Mouse (Mus musculus) heart, embryonic 12.5 days (tissue): ENCODE measurements around the gene Rasa2. TPM values are rescaled to one million over a fixed set of nuclear protein-coding genes. Genes with fewer than 3 reads are reported as not detected.

Source experiments
- ATAC-seq: fragments of 200-750 bp; cut with Nextera tagmentation; 2 replicates; pipeline ENCODE4 v1.8.0; 2017; ENCODE audit warnings: moderate TSS enrichment, moderate library complexity; ENCODE audit not compliant: insufficient number of reproducible peaks, low FRiP score
- H3K27ac ChIP-seq: fragments of 300-500 bp; sonication (generic); 2 replicates; pipeline ENCODE4 v1.5.1; 2016; ENCODE audit warnings: mild to moderate bottlenecking, moderate library complexity; ENCODE audit not compliant: poor library complexity, severe bottlenecking
- H3K27me3 ChIP-seq: fragments of 300-500 bp; sonication (generic); replicated peaks from 2 replicates; pipeline ENCODE4 v1.6.1; 2016; ENCODE audit warnings: mild to moderate bottlenecking, moderate library complexity
- H3K36me3 ChIP-seq: fragments of 300-500 bp; sonication (generic); 2 replicates; pipeline ENCODE4 v1.6.1; 2016; ENCODE audit warnings: mild to moderate bottlenecking, moderate library complexity
- H3K4me1 ChIP-seq: fragments of 300-500 bp; sonication (generic); replicated peaks from 2 replicates; pipeline ENCODE4 v1.6.1; 2016; ENCODE audit warnings: mild to moderate bottlenecking
- H3K4me2 ChIP-seq: fragments of 300-500 bp; sonication (generic); 2 replicates; pipeline ENCODE4 v1.6.1; 2016; ENCODE audit warnings: mild to moderate bottlenecking, moderate library complexity
- H3K4me3 ChIP-seq: fragments of 300-500 bp; sonication (generic); 2 replicates; pipeline ENCODE4 v1.5.1; 2016; ENCODE audit warnings: mild to moderate bottlenecking
- H3K9ac ChIP-seq: fragments of 300-500 bp; sonication (generic); 2 replicates; pipeline ENCODE4 v1.6.1; 2016; ENCODE audit warnings: mild to moderate bottlenecking, moderate library complexity
- H3K9me3 ChIP-seq: fragments of 300-500 bp; sonication (generic); replicated peaks from 2 replicates; pipeline ENCODE4 v1.6.1; 2016; ENCODE audit warnings: mild to moderate bottlenecking, moderate library complexity
- WGBS: fragments of 180-500 bp; shearing (Covaris S2); methylation state at CpG from one replicate; pipeline ENCODE4 v1.1.7; 2016; 5-methylcytosine and 5-hydroxymethylcytosine counted together
- polyA plus RNA-seq: library from polyadenylated mRNA; unstranded; fragments of >200 nt; fragmentation: Nextera tagmentation; extraction: Ambion mirVana; gene quantifications from 2 replicates; pipeline ENCODE4 v1.2.1, GENCODE M21; 2016

Rasa2 gene
- polyA plus RNA-seq, 1 experiment from 2014 or later = 17.6 TPM

GRCm38 (mm10) chr9:96637157-96637548 lies 5.7 kb upstream of the Rasa2 start:
- Histone ChIP-seq H3K36me3 (no peaks in the 10 kb centered on the region), H3K4me2 (no peak overlapping the region), H3K27me3 (peaks cover 6% of the 10 kb centered on the region; the same call in 1 of the 2 replicates), H3K4me1 (peaks cover 3% of the 10 kb centered on the region), H3K9me3 (no peaks in the 10 kb centered on the region), H3K9ac (no peak overlapping the region), H3K27ac (no peak overlapping the region), H3K4me3 (no peak overlapping the region)
- 75% methylated on average over 7 of the region's 7 CpGs for WGBS
- no peak for ATAC-seq

- Histone ChIP-seq H3K36me3 (no peaks in the 10 kb centered on the region), H3K4me3 (no peak overlapping the region), H3K27ac (no peak overlapping the region), H3K27me3 (peaks cover 7% of the 10 kb centered on the region; the same call in 1 of the 2 replicates), H3K9ac (no peak overlapping the region), H3K4me1 (peaks cover 8% of the 10 kb centered on the region), H3K9me3 (no peaks in the 10 kb centered on the region), H3K4me2 (no peak overlapping the region)
- no peak for ATAC-seq
- WGBS = 55% methylated on average over 9 of the region's 9 CpGs
Observed at GRCm38 (mm10) chr9:96636423-96637156, 5.2 kb upstream of the Rasa2 start.

GRCm38 (mm10) chr9:96635899-96636298 lies 4.5 kb upstream of the Rasa2 start:
- no peak overlapping the region for H3K4me2 ChIP-seq
- ATAC-seq = no peak
- H3K36me3 ChIP-seq = no peaks in the 10 kb centered on the region
- H3K9me3 ChIP-seq = no peaks in the 10 kb centered on the region
- 76% methylated on average over 3 of the region's 3 CpGs for WGBS
- peaks cover 9% of the 10 kb centered on the region for H3K4me1 ChIP-seq
- H3K27ac ChIP-seq = no peak overlapping the region
- peaks cover 7% of the 10 kb centered on the region; the same call in 1 of the 2 replicates for H3K27me3 ChIP-seq
- no peak overlapping the region for H3K9ac ChIP-seq
- H3K4me3 ChIP-seq = no peak overlapping the region

- Histone ChIP-seq H3K36me3 (no peaks in the 10 kb centered on the region), H3K27ac (no peak overlapping the region), H3K4me1 (peaks cover 9% of the 10 kb centered on the region), H3K4me3 (no peak overlapping the region), H3K9me3 (no peaks in the 10 kb centered on the region), H3K27me3 (peaks cover 7% of the 10 kb centered on the region; the same call in 1 of the 2 replicates), H3K4me2 (no peak overlapping the region), H3K9ac (no peak overlapping the region)
- no peak for ATAC-seq
- 67% methylated on average over 6 of the region's 6 CpGs for WGBS
Observed at GRCm38 (mm10) chr9:96635176-96635575, 3.8 kb upstream of the Rasa2 start.

- H3K4me2 ChIP-seq = no peak overlapping the region
- H3K4me1 ChIP-seq = peaks cover 14% of the 10 kb centered on the region
- H3K27ac ChIP-seq = no peak overlapping the region
- H3K4me3 ChIP-seq = no peak overlapping the region
- WGBS = 82% methylated on average over 2 of the region's 2 CpGs
- no peak overlapping the region for H3K9ac ChIP-seq
- H3K27me3 ChIP-seq = peaks cover 7% of the 10 kb centered on the region; the same call in 1 of the 2 replicates
- H3K36me3 ChIP-seq = no peaks in the 10 kb centered on the region
- H3K9me3 ChIP-seq = no peaks in the 10 kb centered on the region
- no peak for ATAC-seq
Observed at GRCm38 (mm10) chr9:96633771-96634170, 2.4 kb upstream of the Rasa2 start.

- WGBS = 67% methylated on average over 7 of the region's 7 CpGs
- no peak overlapping the region for H3K4me2 ChIP-seq
- peaks cover 7% of the 10 kb centered on the region; the same call in 1 of the 2 replicates for H3K27me3 ChIP-seq
- no peak overlapping the region for H3K27ac ChIP-seq
- peaks cover 21% of the 10 kb centered on the region for H3K4me1 ChIP-seq
- H3K4me3 ChIP-seq = no peak overlapping the region
- no peaks in the 10 kb centered on the region for H3K36me3 ChIP-seq
- H3K9me3 ChIP-seq = no peaks in the 10 kb centered on the region
- ATAC-seq = no peak
- H3K9ac ChIP-seq = no peak overlapping the region
Observed at GRCm38 (mm10) chr9:96632756-96633155, 1.3 kb upstream of the Rasa2 start.

GRCm38 (mm10) chr9:96632073-96632690 lies 765 bp upstream of the Rasa2 start:
- Histone ChIP-seq H3K4me2 (peak overlapping the region; percentile 93), H3K27me3 (peaks cover 7% of the 10 kb centered on the region; the same call in 1 of the 2 replicates), H3K4me1 (peaks cover 26% of the 10 kb centered on the region), H3K9ac (peak overlapping the region; percentile 93; the same call in 1 of the 2 replicates), H3K27ac (no peak overlapping the region), H3K36me3 (no peaks in the 10 kb centered on the region), H3K9me3 (no peaks in the 10 kb centered on the region), H3K4me3 (peak overlapping the region; percentile 93)
- ATAC-seq = no peak
- WGBS = 62% methylated on average over 6 of the region's 6 CpGs

- Histone ChIP-seq H3K36me3 (no peaks in the 10 kb centered on the region), H3K4me3 (peak overlapping the region; percentile 93), H3K9me3 (no peaks in the 10 kb centered on the region), H3K4me1 (peaks cover 26% of the 10 kb centered on the region), H3K4me2 (peak overlapping the region; percentile 93), H3K27me3 (peaks cover 7% of the 10 kb centered on the region; the same call in 1 of the 2 replicates), H3K27ac (peak overlapping the region; percentile 95), H3K9ac (peak overlapping the region; percentile 93)
- ATAC-seq = peak; percentile 88
- under 1% methylated on average over 84 of the region's 105 CpGs for WGBS
Observed at GRCm38 (mm10) chr9:96630571-96631388, 637 bp downstream of the Rasa2 start.

- no peak overlapping the region for H3K27ac ChIP-seq
- no peak overlapping the region for H3K9ac ChIP-seq
- 47% methylated on average over 4 of the region's 4 CpGs for WGBS
- no peak overlapping the region for H3K4me3 ChIP-seq
- H3K4me2 ChIP-seq = no peak overlapping the region
- no peaks in the 10 kb centered on the region for H3K36me3 ChIP-seq
- peaks cover 7% of the 10 kb centered on the region; the same call in 1 of the 2 replicates for H3K27me3 ChIP-seq
- H3K4me1 ChIP-seq = peaks cover 26% of the 10 kb centered on the region
- H3K9me3 ChIP-seq = no peaks in the 10 kb centered on the region
- no peak for ATAC-seq
Observed at GRCm38 (mm10) chr9:96629151-96629550, 2.3 kb downstream of the Rasa2 start.

- ATAC-seq = no peak
- no peaks in the 10 kb centered on the region for H3K9me3 ChIP-seq
- peaks cover 6% of the 10 kb centered on the region; the same call in 1 of the 2 replicates for H3K27me3 ChIP-seq
- H3K4me3 ChIP-seq = no peak overlapping the region
- peaks cover 26% of the 10 kb centered on the region for H3K4me1 ChIP-seq
- H3K9ac ChIP-seq = no peak overlapping the region
- H3K36me3 ChIP-seq = no peaks in the 10 kb centered on the region
- H3K4me2 ChIP-seq = no peak overlapping the region
- no peak overlapping the region for H3K27ac ChIP-seq
- WGBS = 14% methylated on average over 5 of the region's 5 CpGs
Observed at GRCm38 (mm10) chr9:96627557-96628085, 3.8 kb downstream of the Rasa2 start.
